Mouse (Mus musculus) heart, embryonic 14.5 days (tissue): ENCODE results near the gene Shisal2b. TPM values are rescaled to one million over a fixed set of nuclear protein-coding genes. Genes with fewer than 3 reads are reported as not detected.

Source experiments
- ATAC-seq: fragments of 200-750 bp; cut with Nextera tagmentation; 2 replicates; pipeline ENCODE4 v1.8.0; 2017; ENCODE audit warnings: low read depth, moderate TSS enrichment; ENCODE audit not compliant: insufficient number of reproducible peaks, insufficient read depth, low FRiP score
- H3K27ac ChIP-seq, 2 experiments: fragments of 200-500 bp in 1 of 2; fragments of 300-500 bp in 1 of 2; sonication (generic) in 1 of 2; replicated peaks in 1 of 2; 2 replicates each; pipeline ENCODE4 v1.5.1; 2012 to 2014; ENCODE audit warnings: low read depth in 2 of 2, low read length in 2 of 2, control low read depth in 1 of 2, mild to moderate bottlenecking in 1 of 2, mixed read lengths in 1 of 2; ENCODE audit not compliant: control insufficient read depth in 1 of 2, insufficient read depth in 1 of 2
- H3K27me3 ChIP-seq: fragments of 300-500 bp; sonication (generic); 2 replicates; pipeline ENCODE4 v1.6.1; 2014; ENCODE audit warnings: mild to moderate bottlenecking, low read length, control low read depth; ENCODE audit not compliant: control insufficient read depth, insufficient read depth
- H3K36me3 ChIP-seq: fragments of 300-500 bp; sonication (generic); 2 replicates; pipeline ENCODE4 v1.6.1; 2014; ENCODE audit warnings: mild to moderate bottlenecking, control low read depth, low read length, mixed read lengths; ENCODE audit not compliant: control insufficient read depth, insufficient read depth
- H3K4me1 ChIP-seq, 2 experiments: fragments of 200-500 bp in 1 of 2; fragments of 300-500 bp in 1 of 2; sonication (generic) in 1 of 2; 2 replicates each; pipeline ENCODE4 v1.6.1; 2012 to 2014; ENCODE audit warnings: low read length in 2 of 2, control low read depth in 1 of 2, mixed read lengths in 1 of 2; ENCODE audit not compliant: control insufficient read depth in 2 of 2, insufficient read depth in 2 of 2
- H3K4me2 ChIP-seq: fragments of 300-500 bp; sonication (generic); 2 replicates; pipeline ENCODE4 v1.6.1; 2014; ENCODE audit warnings: mild to moderate bottlenecking, low read length
- H3K4me3 ChIP-seq, 2 experiments: fragments of 200-500 bp in 1 of 2; fragments of 300-500 bp in 1 of 2; sonication (generic) in 1 of 2; 2 replicates each; pipeline ENCODE4 v1.5.1; 2012 to 2014; ENCODE audit warnings: low read length in 2 of 2, mild to moderate bottlenecking in 2 of 2, control low read depth in 1 of 2, low read depth in 1 of 2, moderate library complexity in 1 of 2; ENCODE audit not compliant: control insufficient read depth in 1 of 2, insufficient read depth in 1 of 2
- H3K9ac ChIP-seq: fragments of 300-500 bp; sonication (generic); 2 replicates; pipeline ENCODE4 v1.6.1; 2014; ENCODE audit warnings: mild to moderate bottlenecking, low read length
- H3K9me3 ChIP-seq: fragments of 300-500 bp; sonication (generic); 2 replicates; pipeline ENCODE4 v1.6.1; 2016; ENCODE audit warnings: low read length, control low read depth; ENCODE audit not compliant: control insufficient read depth
- WGBS: fragments of 180-500 bp; shearing (Covaris S2); extraction: QIAGEN DNeasy Blood & Tissue Kit; methylation state at CpG from one replicate; pipeline ENCODE4 v1.1.7; 2014; 5-methylcytosine and 5-hydroxymethylcytosine counted together
- polyA plus RNA-seq: library from polyadenylated mRNA; unstranded; fragments of >200 nt; fragmentation: Nextera tagmentation; extraction: Ambion mirVana; gene quantifications from 2 replicates; pipeline ENCODE4 v1.2.1, GENCODE M21; 2014

The Shisal2b gene
- polyA plus RNA-seq, 1 experiment from 2014 or later = not detected

GRCm38 (mm10) chr13:104883566-104884249 is 20.0 kb upstream of the Shisal2b start:
- 20% methylated on average over 14 of the region's 16 CpGs for WGBS
- H3K27me3 ChIP-seq = no peaks in the 10 kb centered on the region
- H3K4me1 ChIP-seq = no peaks in the 10 kb centered on the region
- ATAC-seq = no peak
- no peak overlapping the region for H3K4me3 ChIP-seq
- H3K9ac ChIP-seq = no peak overlapping the region
- no peaks in the 10 kb centered on the region for H3K36me3 ChIP-seq
- no peak overlapping the region for H3K4me2 ChIP-seq
- H3K27ac ChIP-seq = no peak overlapping the region
- H3K9me3 ChIP-seq = no peaks in the 10 kb centered on the region

GRCm38 (mm10) chr13:104878508-104878907 is 14.8 kb upstream of the Shisal2b start:
- no peak overlapping the region for H3K4me2 ChIP-seq
- WGBS = 28% methylated on average over 4 of the region's 4 CpGs

DNA sequence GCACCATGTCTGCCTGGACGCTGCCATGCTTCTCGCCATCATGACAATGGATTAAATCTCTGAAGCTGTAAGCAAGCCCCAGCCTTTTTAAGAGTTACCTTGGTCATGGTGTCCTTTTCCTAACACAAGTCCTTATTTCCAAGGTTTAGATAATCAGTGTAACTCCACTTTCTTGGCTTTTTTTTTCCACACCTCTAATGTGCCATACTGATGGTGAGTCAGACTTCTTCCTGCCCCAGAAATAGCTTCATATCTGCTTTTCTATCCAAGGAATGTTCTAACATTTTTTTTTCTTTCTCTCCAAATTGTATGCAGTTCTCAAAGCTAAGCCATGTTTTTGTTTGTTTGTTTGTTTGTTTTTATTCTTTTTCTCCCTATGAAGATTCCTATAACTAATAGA is 6.2 kb upstream of the Shisal2b start:
- ATAC-seq = no peak
- Histone ChIP-seq H3K36me3 (no peaks in the 10 kb centered on the region), H3K4me3 (no peak overlapping the region), H3K9ac (no peak overlapping the region), H3K27ac (no peak overlapping the region), H3K4me2 (no peak overlapping the region), H3K4me1 (no peaks in the 10 kb centered on the region), H3K27me3 (peaks cover 5% of the 10 kb centered on the region; the same call in 1 of the 2 replicates), H3K9me3 (no peaks in the 10 kb centered on the region)
- 89% methylated on average over 2 of the region's 2 CpGs for WGBS

More at GRCm38 (mm10) chr13:104878508-104878907, 14.8 kb upstream of the Shisal2b start:
- no peaks in the 10 kb centered on the region for H3K36me3 ChIP-seq
- H3K9ac ChIP-seq = no peak overlapping the region
- no peak overlapping the region for H3K27ac ChIP-seq
- H3K27me3 ChIP-seq = no peaks in the 10 kb centered on the region
- no peaks in the 10 kb centered on the region for H3K9me3 ChIP-seq
- no peak for ATAC-seq
- H3K4me3 ChIP-seq = no peak overlapping the region
- no peaks in the 10 kb centered on the region for H3K4me1 ChIP-seq

DNA sequence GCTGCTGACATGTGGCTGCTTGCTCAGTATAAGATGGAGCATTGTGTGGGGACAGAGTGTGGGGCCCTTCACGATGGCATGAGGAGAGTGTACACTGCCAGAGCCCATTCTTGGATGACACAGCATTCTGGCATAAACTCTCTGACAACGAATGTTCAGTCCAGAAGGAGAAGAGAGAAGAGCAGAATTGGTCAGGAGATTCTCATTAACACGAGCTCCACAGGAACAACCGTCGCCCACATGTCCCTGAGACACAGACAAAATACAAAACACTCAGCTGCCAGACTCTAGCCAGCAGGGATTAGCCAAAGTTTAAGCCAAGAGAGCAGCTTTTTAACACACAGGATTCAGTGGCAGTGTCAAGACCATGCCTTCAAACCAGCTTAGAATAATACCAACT is 3.0 kb upstream of the Shisal2b start:
- ATAC-seq = no peak
- Histone ChIP-seq H3K4me2 (no peak overlapping the region), H3K27ac (no peak overlapping the region), H3K4me3 (no peak overlapping the region), H3K27me3 (peaks cover 21% of the 10 kb centered on the region), H3K9ac (no peak overlapping the region), H3K9me3 (no peaks in the 10 kb centered on the region), H3K4me1 (no peaks in the 10 kb centered on the region), H3K36me3 (no peaks in the 10 kb centered on the region)
- WGBS = 75% methylated on average over 5 of the region's 5 CpGs

DNA sequence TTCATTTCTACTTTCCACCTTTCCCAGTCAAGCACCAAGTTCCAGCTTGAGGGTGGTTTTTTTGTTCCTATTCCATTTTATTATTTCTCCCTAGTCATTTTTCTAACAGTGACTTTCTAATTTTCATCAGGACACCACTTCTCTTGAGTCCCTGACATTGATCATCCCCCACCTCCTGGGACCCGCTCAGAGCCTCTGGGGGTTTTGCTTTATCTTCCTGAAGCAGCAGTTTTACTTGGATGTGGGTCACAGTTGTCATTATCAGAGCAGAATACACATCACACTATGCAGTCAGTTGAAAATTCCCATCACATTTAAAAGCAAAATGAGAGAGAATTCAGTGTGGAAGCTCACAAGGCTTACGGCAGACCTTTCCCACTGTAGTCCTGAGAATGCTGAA is 10.0 kb downstream of the Shisal2b start:
- ATAC-seq = no peak
- H3K4me2 ChIP-seq = no peak overlapping the region
- WGBS = 64% methylated on average over 2 of the region's 2 CpGs
- no peak overlapping the region for H3K4me3 ChIP-seq
- no peaks in the 10 kb centered on the region for H3K36me3 ChIP-seq
- H3K4me1 ChIP-seq = no peaks in the 10 kb centered on the region
- no peaks in the 10 kb centered on the region for H3K9me3 ChIP-seq
- no peak overlapping the region for H3K27ac ChIP-seq
- no peak overlapping the region for H3K9ac ChIP-seq
- no peaks in the 10 kb centered on the region for H3K27me3 ChIP-seq

GRCm38 (mm10) chr13:104843295-104844089 is 20.2 kb downstream of the Shisal2b start:
- no peak overlapping the region for H3K4me3 ChIP-seq
- no peaks in the 10 kb centered on the region for H3K9me3 ChIP-seq
- H3K4me2 ChIP-seq = no peak overlapping the region
- WGBS = 78% methylated on average over 11 of the region's 13 CpGs
- H3K36me3 ChIP-seq = peaks cover 13% of the 10 kb centered on the region
- H3K27ac ChIP-seq = no peak overlapping the region
- H3K9ac ChIP-seq = no peak overlapping the region
- no peak for ATAC-seq
- no peaks in the 10 kb centered on the region for H3K27me3 ChIP-seq
- no peaks in the 10 kb centered on the region for H3K4me1 ChIP-seq

DNA sequence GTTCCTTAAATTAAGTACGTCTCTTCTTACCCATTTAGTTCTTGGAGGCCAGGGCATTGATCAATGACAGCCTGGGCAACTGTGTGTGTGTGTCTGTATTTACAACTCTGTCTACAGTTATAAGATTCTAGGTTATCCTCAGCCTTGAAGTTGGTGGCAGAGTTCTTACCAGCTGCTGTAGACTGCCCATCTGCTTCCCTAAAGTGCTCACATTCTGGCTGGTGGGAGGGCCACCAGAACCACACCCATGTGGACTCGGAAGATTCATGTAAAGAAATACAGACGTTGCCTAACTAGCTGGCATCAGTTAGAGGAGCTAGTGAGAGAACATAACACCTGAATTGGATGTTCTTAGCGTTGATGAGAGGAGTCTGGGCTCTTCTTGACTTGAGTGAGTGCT is 21.8 kb downstream of the Shisal2b start:
- peaks cover 28% of the 10 kb centered on the region for H3K36me3 ChIP-seq
- no peaks in the 10 kb centered on the region for H3K4me1 ChIP-seq
- no peaks in the 10 kb centered on the region for H3K27me3 ChIP-seq
- no peak overlapping the region for H3K9ac ChIP-seq
- no peaks in the 10 kb centered on the region for H3K9me3 ChIP-seq
- H3K4me3 ChIP-seq = no peak overlapping the region
- WGBS = 52% methylated on average over 4 of the region's 4 CpGs
- no peak overlapping the region for H3K4me2 ChIP-seq
- H3K27ac ChIP-seq = no peak overlapping the region
- ATAC-seq = no peak
